Mouse (Mus musculus) heart, adult 2 months (tissue): Measurements from ENCODE around the gene Pum1. TPM values are rescaled to one million over a fixed set of nuclear protein-coding genes. Genes with fewer than 3 reads are reported as not detected.

Experiments
- DNase-seq, 2 experiments: peaks; one replicate each; pipeline ENCODE4 v3.0.0; 2021
- H3K27ac ChIP-seq: fragments of 200-600 bp; 2 replicates; pipeline ENCODE4 v1.8.1; 2022
- H3K27me3 ChIP-seq: fragments of 200-500 bp; 2 replicates; pipeline ENCODE4 v1.6.1; 2012; ENCODE audit warnings: mild to moderate bottlenecking, low read length, inconsistent platforms, mixed read lengths; ENCODE audit not compliant: control insufficient read depth, insufficient read depth
- H3K36me3 ChIP-seq: fragments of 200-500 bp; 2 replicates; pipeline ENCODE4 v1.6.1; 2012; ENCODE audit warnings: low read length, inconsistent platforms; ENCODE audit not compliant: control insufficient read depth, insufficient read depth
- H3K4me1 ChIP-seq: fragments of 200-500 bp; 2 replicates; pipeline ENCODE4 v1.6.1; 2011; ENCODE audit warnings: low read length; ENCODE audit not compliant: control insufficient read depth, insufficient read depth
- H3K4me3 ChIP-seq: fragments of 200-600 bp; 2 replicates; pipeline ENCODE4 v1.8.1; 2022
- H3K79me2 ChIP-seq: fragments of 200-500 bp; replicated peaks from 2 replicates; pipeline ENCODE4 v1.6.1; 2012; ENCODE audit warnings: mild to moderate bottlenecking, inconsistent platforms, low read length, moderate library complexity, mixed read lengths; ENCODE audit not compliant: control insufficient read depth, insufficient read depth
- H3K9ac ChIP-seq: fragments of 200-500 bp; 2 replicates; pipeline ENCODE4 v1.6.1; 2012; ENCODE audit warnings: low read depth, mild to moderate bottlenecking, control low read depth, inconsistent platforms, low read length, mixed read lengths
- CTCF ChIP-seq: fragments of 200-600 bp; IDR thresholded peaks from 2 replicates; pipeline ENCODE4 v1.8.1; 2022; ENCODE audit warnings: antibody characterized with exemption, mild to moderate bottlenecking, moderate library complexity
- EP300 ChIP-seq: fragments of 200-500 bp; IDR thresholded peaks from 2 replicates; pipeline ENCODE4 v1.6.1; 2011; ENCODE audit warnings: low read depth, low read length, control low read depth; ENCODE audit not compliant: insufficient read depth
- POLR2A ChIP-seq: fragments of 200-500 bp; IDR thresholded peaks from 2 replicates; pipeline ENCODE4 v1.6.1; 2011; ENCODE audit warnings: mild to moderate bottlenecking, low read depth, low read length, control low read depth; ENCODE audit not compliant: insufficient read depth
- WGBS: fragments of 180-500 bp; shearing (Covaris S2); methylation state at CpG from one replicate; pipeline ENCODE4 v1.1.7; 2018; 5-methylcytosine and 5-hydroxymethylcytosine counted together
- intact Hi-C: fragments of 180-260 bp; cut with DNase I; formaldehyde crosslinking; loops from one replicate; pipeline ENCODE4 v1.15.1; 2025
- polyA plus RNA-seq: library from polyadenylated mRNA; depleted of rRNA; stranded (reverse); fragments of >200 nt; gene quantifications from 2 replicates; pipeline ENCODE4 v1.2.3, GENCODE M21; 2012
- total RNA-seq, 2 experiments: library from RNA; stranded (reverse); gene quantifications; 2 replicates each; pipeline ENCODE4 v1.2.3; 2021

Gene Pum1
- total and polyA plus RNA-seq, 3 experiments, result 32.2 to 59.7 (median 57.1) TPM

GRCm38 (mm10) chr4:130774822-130775221 lies 111.7 kb downstream of the Pum1 start:
- TF ChIP-seq POLR2A (no peak), CTCF (no peak)
- no peaks in the 10 kb centered on the region for H3K27me3 ChIP-seq
- no peak overlapping the region for H3K27ac ChIP-seq
- H3K4me3 ChIP-seq, result no peak overlapping the region
- 89% methylated on average over 4 of the region's 4 CpGs for WGBS
- H3K4me1 ChIP-seq, result peaks cover 1% of the 10 kb centered on the region; the same call in 1 of the 2 replicates
- DNase-seq, result no peak
- no peaks in the 10 kb centered on the region for H3K79me2 ChIP-seq
- H3K36me3 ChIP-seq, result peaks cover 2% of the 10 kb centered on the region; the same call in 1 of the 2 replicates
- intact Hi-C loops, result loop anchor here (5.0 kb wide), 1 partner anchor 33 kb away; no protein-coding TSS in a partner anchor
- no peak overlapping the region for H3K9ac ChIP-seq

- Histone ChIP-seq H3K79me2 (no peaks in the 10 kb centered on the region), H3K27ac (no peak overlapping the region), H3K4me1 (peaks cover 1% of the 10 kb centered on the region; the same call in 1 of the 2 replicates), H3K4me3 (no peak overlapping the region), H3K9ac (no peak overlapping the region), H3K27me3 (no peaks in the 10 kb centered on the region), H3K36me3 (peaks cover 2% of the 10 kb centered on the region; the same call in 1 of the 2 replicates)
- WGBS, result 29% methylated on average over 10 of the region's 10 CpGs
- intact Hi-C loops, result loop anchor here (5.0 kb wide), 1 partner anchor 35 kb away; no protein-coding TSS in a partner anchor
- no peak for DNase-seq
- TF ChIP-seq POLR2A (no peak), EP300 (no peak), CTCF (no peak)
These were observed 114.5 kb downstream of the Pum1 start for GRCm38 (mm10) chr4:130777647-130778046.

- TF ChIP-seq EP300, result no peak
- no peak for TF ChIP-seq CTCF
- no peak for TF ChIP-seq POLR2A
- Histone ChIP-seq H3K4me3 (no peak overlapping the region), H3K27me3 (no peaks in the 10 kb centered on the region), H3K4me1 (peaks cover 1% of the 10 kb centered on the region; the same call in 1 of the 2 replicates), H3K36me3 (peaks cover 2% of the 10 kb centered on the region; the same call in 1 of the 2 replicates), H3K79me2 (no peaks in the 10 kb centered on the region), H3K27ac (no peak overlapping the region), H3K9ac (no peak overlapping the region)
- WGBS, result 26% methylated on average over 3 of the region's 3 CpGs
- no peak for DNase-seq
- intact Hi-C loops, result loop anchor here (5.0 kb wide), 1 partner anchor 37 kb away; no protein-coding TSS in a partner anchor
These were observed 115.9 kb downstream of the Pum1 start for GRCm38 (mm10) chr4:130779037-130779436.

- intact Hi-C loops, result no loop called here
- Histone ChIP-seq H3K9ac (no peak overlapping the region), H3K27ac (no peak overlapping the region), H3K27me3 (no peaks in the 10 kb centered on the region), H3K4me1 (no peaks in the 10 kb centered on the region), H3K79me2 (no peaks in the 10 kb centered on the region), H3K36me3 (peaks cover 2% of the 10 kb centered on the region; the same call in 1 of the 2 replicates), H3K4me3 (no peak overlapping the region)
- TF ChIP-seq POLR2A (no peak), CTCF (no peak), EP300 (no peak)
- 88% methylated on average over 2 of the region's 2 CpGs for WGBS
- no peak for DNase-seq
These were observed 119.4 kb downstream of the Pum1 start for GRCm38 (mm10) chr4:130782492-130782891.

GRCm38 (mm10) chr4:130784755-130785154 lies 121.6 kb downstream of the Pum1 start:
- H3K4me3 ChIP-seq, result no peak overlapping the region
- H3K36me3 ChIP-seq, result no peaks in the 10 kb centered on the region
- no peaks in the 10 kb centered on the region for H3K4me1 ChIP-seq
- no peak overlapping the region for H3K9ac ChIP-seq
- TF ChIP-seq CTCF, result peak; percentile 76
- no peak for TF ChIP-seq POLR2A
- no peak overlapping the region for H3K27ac ChIP-seq
- 25% methylated on average over 4 of the region's 4 CpGs for WGBS
- H3K79me2 ChIP-seq, result no peaks in the 10 kb centered on the region
- intact Hi-C loops, result no loop called here
- no peaks in the 10 kb centered on the region for H3K27me3 ChIP-seq
- peak in 1 of 2 experiments; percentile 59 for DNase-seq

- DNase-seq, result no peak
- WGBS, result 81% methylated on average over 5 of the region's 5 CpGs
These were observed 124.4 kb downstream of the Pum1 start for GRCm38 (mm10) chr4:130787530-130787929.

More at GRCm38 (mm10) chr4:130787530-130787929, 124.4 kb downstream of the Pum1 start:
- Histone ChIP-seq H3K79me2 (no peaks in the 10 kb centered on the region), H3K27ac (no peak overlapping the region), H3K36me3 (no peaks in the 10 kb centered on the region), H3K9ac (no peak overlapping the region), H3K4me3 (no peak overlapping the region), H3K27me3 (no peaks in the 10 kb centered on the region), H3K4me1 (peaks cover 1% of the 10 kb centered on the region; the same call in 1 of the 2 replicates)
- no peak for TF ChIP-seq CTCF
- TF ChIP-seq EP300, result no peak
- no peak for TF ChIP-seq POLR2A
- intact Hi-C loops, result no loop called here
